In the genomic region with DNA sequence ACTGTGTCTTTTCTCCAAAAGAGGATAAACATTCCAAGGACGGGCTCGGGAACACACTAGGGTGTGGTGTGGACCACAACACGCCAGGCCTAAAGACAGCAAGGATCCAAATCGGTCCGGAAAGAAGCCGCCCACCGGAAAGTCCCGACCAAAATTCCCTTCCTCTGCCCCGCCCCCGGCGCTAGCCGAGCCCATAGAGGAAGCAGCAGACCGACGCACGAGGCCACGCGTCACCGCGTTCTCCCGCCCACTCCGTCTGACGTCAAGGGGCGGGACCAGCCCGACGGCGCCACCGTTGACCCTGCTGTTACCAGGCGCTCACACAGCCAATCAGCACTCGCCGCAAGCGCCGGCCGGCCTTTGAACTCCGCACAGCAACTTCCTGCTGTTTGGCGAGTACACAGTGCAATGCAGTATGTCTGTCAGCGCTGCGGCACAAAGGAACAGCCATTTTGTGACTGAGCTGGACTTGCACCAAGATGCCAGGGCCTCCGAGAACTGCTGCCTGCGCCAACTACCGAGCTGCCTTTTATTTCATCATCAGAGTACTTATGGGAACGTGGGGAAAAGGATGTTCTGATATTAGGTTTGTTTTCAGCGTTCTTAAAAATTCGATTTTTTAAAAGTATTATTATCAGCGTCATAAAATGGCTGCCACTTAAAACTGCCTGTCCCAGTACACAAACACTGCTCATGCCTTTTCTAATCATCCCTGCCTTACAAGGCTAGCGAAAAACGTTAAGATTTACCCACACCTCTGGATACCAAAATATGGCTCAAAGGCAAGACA, we compare ENCODE assay signal across 8 mouse cellular contexts. TPM values are rescaled to one million over a fixed set of nuclear protein-coding genes. Genes with fewer than 3 reads are reported as not detected.
DNase-seq lines count a peak whose midpoint lies in the region; ATAC-seq and TF ChIP-seq lines count a peak whose summit lies in the region.

No protein-coding gene starts in this region.

- H3K27me3 ChIP-seq in embryonic facial prominence, embryonic 14.5 days (replicated peaks; ENCODE audit: control insufficient read depth, insufficient read depth, low read length) = no peaks in the 10 kb centered on the region
- no peaks in the 10 kb centered on the region for H3K27me3 ChIP-seq in heart, adult 2 months (ENCODE audit: control insufficient read depth, insufficient read depth, low read length)
- H3K27me3 ChIP-seq in limb, embryonic 14.5 days (ENCODE audit: control insufficient read depth, insufficient read depth, low read length) = no peaks in the 10 kb centered on the region
- no peaks in the 10 kb centered on the region for H3K27me3 ChIP-seq in midbrain, postnatal 0 days (ENCODE audit: insufficient read depth, low read length)

- peak overlapping the region; percentile 84 for H3K4me2 ChIP-seq in embryonic facial prominence, embryonic 14.5 days (ENCODE audit: low read depth, low read length)
- peak overlapping the region; percentile 70 for H3K4me2 ChIP-seq in limb, embryonic 14.5 days (replicated peaks; ENCODE audit: low read depth, low read length, severe bottlenecking)
- H3K4me2 ChIP-seq in midbrain, postnatal 0 days (ENCODE audit: low read depth, low read length, poor library complexity, severe bottlenecking) = peak overlapping the region; percentile 61

- peaks cover 8% of the 10 kb centered on the region for H3K79me2 ChIP-seq in heart, adult 2 months (replicated peaks; ENCODE audit: control insufficient read depth, insufficient read depth, low read length)

- no peak for TF ChIP-seq CTCF in heart, adult 2 months (IDR thresholded peaks at IDR 0.05)
- TF ChIP-seq CTCF in midbrain, postnatal 0 days (IDR thresholded peaks at IDR 0.05) = peak; percentile 9; the same call in 1 of the 2 replicates

- peak; percentile 94 for TF ChIP-seq EP300 in heart, adult 2 months (IDR thresholded peaks at IDR 0.05; ENCODE audit: insufficient read depth, low read depth, low read length)

- intact Hi-C loops in heart, adult 2 months (cut with DNase I) = loop anchor here (1.0 to 10.0 kb wide), 2 partner anchors 80 to 207 kb away; partner anchors contain the start of gene Fam174b

- WGBS in embryonic facial prominence, embryonic 14.5 days = 0% methylated on average over 32 of the region's 46 CpGs
- under 1% methylated on average over 46 of the region's 46 CpGs for WGBS in heart, adult 2 months
- WGBS in limb, embryonic 14.5 days = under 1% methylated on average over 46 of the region's 46 CpGs
- under 1% methylated on average over 46 of the region's 46 CpGs for WGBS in midbrain, postnatal 0 days

- H3K4me1 ChIP-seq in embryonic facial prominence, embryonic 14.5 days (ENCODE audit: control insufficient read depth, insufficient read depth, low read length) = peaks cover 29% of the 10 kb centered on the region
- peaks cover 9% of the 10 kb centered on the region for H3K4me1 ChIP-seq in heart, adult 2 months (ENCODE audit: control insufficient read depth, insufficient read depth, low read length)
- peaks cover 18% of the 10 kb centered on the region for H3K4me1 ChIP-seq in limb, embryonic 14.5 days (ENCODE audit: control insufficient read depth, insufficient read depth, low read length)
- peaks cover 10% of the 10 kb centered on the region; the same call in 1 of the 2 replicates for H3K4me1 ChIP-seq in midbrain, postnatal 0 days (ENCODE audit: insufficient read depth, low read length)

- H3K9me3 ChIP-seq in embryonic facial prominence, embryonic 14.5 days (ENCODE audit: control insufficient read depth, low read length) = no peaks in the 10 kb centered on the region
- H3K9me3 ChIP-seq in limb, embryonic 14.5 days (ENCODE audit: control insufficient read depth, low read length) = no peaks in the 10 kb centered on the region
- H3K9me3 ChIP-seq in midbrain, postnatal 0 days (ENCODE audit: low read length) = no peaks in the 10 kb centered on the region

- peak; percentile 98 for ATAC-seq in embryonic facial prominence, embryonic 14.5 days (ENCODE audit: low read depth)
- peak; percentile 96 for ATAC-seq in limb, embryonic 14.5 days (ENCODE audit: low FRiP score, low read depth)
- ATAC-seq in midbrain, postnatal 0 days (ENCODE audit: low FRiP score) = peak; percentile 99

- TF ChIP-seq POLR2A in heart, adult 2 months (IDR thresholded peaks at IDR 0.05; ENCODE audit: insufficient read depth, low read depth, low read length) = peak; percentile 93
- TF ChIP-seq POLR2A in limb, embryonic 14.5 days (IDR thresholded peaks at IDR 0.05; ENCODE audit: borderline replicate concordance, extremely low read depth, insufficient read depth, insufficient read length) = peak; percentile 79; the same call in 1 of the 2 replicates

- H3K27ac ChIP-seq in embryonic facial prominence, embryonic 14.5 days (replicated peaks; ENCODE audit: low read depth, low read length) = peak overlapping the region; percentile 98
- H3K27ac ChIP-seq in heart, adult 2 months = peak overlapping the region; percentile 98
- H3K27ac ChIP-seq in limb, embryonic 14.5 days (replicated peaks; ENCODE audit: low read depth, low read length) = peak overlapping the region; percentile 94
- peak overlapping the region; percentile 83 for H3K27ac ChIP-seq in midbrain, postnatal 0 days (ENCODE audit: low read depth, low read length)

- H3K4me3 ChIP-seq in embryonic facial prominence, embryonic 14.5 days (ENCODE audit: low read depth, low read length) = peak overlapping the region; percentile 51
- peak overlapping the region; percentile 75 for H3K4me3 ChIP-seq in heart, adult 2 months
- H3K4me3 ChIP-seq in limb, embryonic 14.5 days (replicated peaks; ENCODE audit: low read length) = peak overlapping the region; percentile 38
- peak overlapping the region; percentile 41 for H3K4me3 ChIP-seq in midbrain, postnatal 0 days (ENCODE audit: low read depth, low read length)

- H3K36me3 ChIP-seq in embryonic facial prominence, embryonic 14.5 days (ENCODE audit: control insufficient read depth, insufficient read depth, low read length) = peaks cover 14% of the 10 kb centered on the region; the same call in 1 of the 2 replicates
- H3K36me3 ChIP-seq in heart, adult 2 months (ENCODE audit: control insufficient read depth, insufficient read depth, low read length) = peaks cover 47% of the 10 kb centered on the region
- H3K36me3 ChIP-seq in limb, embryonic 14.5 days (ENCODE audit: control insufficient read depth, insufficient read depth, low read length) = peaks cover 21% of the 10 kb centered on the region
- H3K36me3 ChIP-seq in midbrain, postnatal 0 days (ENCODE audit: insufficient read depth, low read length) = no peaks in the 10 kb centered on the region

- peak overlapping the region; percentile 79 for H3K9ac ChIP-seq in embryonic facial prominence, embryonic 14.5 days (ENCODE audit: low read depth, low read length)
- H3K9ac ChIP-seq in heart, adult 2 months (ENCODE audit: low read depth, low read length) = peak overlapping the region; percentile 47
- H3K9ac ChIP-seq in limb, embryonic 14.5 days (ENCODE audit: low read depth, low read length, severe bottlenecking) = peak overlapping the region; percentile 71
- peak overlapping the region; percentile 63 for H3K9ac ChIP-seq in midbrain, postnatal 0 days (replicated peaks; ENCODE audit: low read length, poor library complexity, severe bottlenecking)

- DNase-seq in 3T3-L1 (ENCODE audit: low read depth, low spot score) = peak; percentile 98
- DNase-seq in adrenal gland, postnatal 4 days (ENCODE audit: low spot score in 2 of 2) = peak; percentile 100
- peak; percentile 99 for DNase-seq in embryonic facial prominence, embryonic 14.5 days (ENCODE audit: low spot score)
- peak; percentile 100 for DNase-seq in heart, adult 2 months
- peak; percentile 100 for DNase-seq in kidney, adult 9 months
- peak; percentile 98 for DNase-seq in limb, embryonic 14.5 days (ENCODE audit: low spot score)
- DNase-seq in midbrain, postnatal 0 days (ENCODE audit: low spot score) = peak; percentile 99
- DNase-seq in spleen, postnatal 14 days (ENCODE audit: low spot score in 2 of 2) = peak; percentile 99 to 100

RNA-seq across cellular contexts. Expression of gene Chd2, which starts 3.8 kb away (rescaled TPM):
- total RNA-seq in adrenal gland, postnatal 4 days (2021) = 10 to 100 TPM; 63.5 to 69.1 TPM
- polyA plus RNA-seq in embryonic facial prominence, embryonic 14.5 days (2014; fragmentation: Nextera tagmentation; extraction: Ambion mirVana) = 39.5 and 54.6 TPM in 2 replicates
- total RNA-seq in heart, adult 2 months (2021) = 10 to 100 TPM; 38.1 to 43.3 TPM
- polyA plus RNA-seq in heart, adult 2 months (2012; rRNA removed) = 32.9 and 38.0 TPM in 2 replicates
- 55.6 and 61.7 TPM in 2 replicates for polyA plus RNA-seq in limb, embryonic 14.5 days (2012; rRNA removed)
- polyA plus RNA-seq in limb, embryonic 14.5 days (2014; fragmentation: Nextera tagmentation; extraction: Ambion mirVana) = 56.5 and 65.4 TPM in 2 replicates
- total RNA-seq in midbrain, postnatal 0 days (2014; rRNA removed) = 34.0 and 34.4 TPM in 2 replicates
- polyA plus RNA-seq in midbrain, postnatal 0 days (2015; fragmentation: Nextera tagmentation; extraction: Ambion mirVana) = 33.2 and 43.8 TPM in 2 replicates

Comparison
In these comparisons a context has a peak if more than half of its experiments do, and no peak if none do; other contexts are left out.
1. Peak in every context shown above with its lines: DNase-seq, ATAC-seq, H3K4me3 ChIP-seq and H3K27ac ChIP-seq.